Mouse (Mus musculus): ENCODE data around the gene Vmac.

GRCm38 (mm10) chr17:56716655-56717362, 1.0 kb downstream of the Vmac start:
- TF ChIP-seq CTCF (IDR thresholded peaks at IDR 0.05; ENCODE audit: borderline replicate concordance, control insufficient read depth, extremely low read depth, insufficient read depth, low read length, poor library complexity) (no peak), POLR2A (IDR thresholded peaks at IDR 0.05; ENCODE audit: control insufficient read depth, extremely low read depth, insufficient read depth, low read length, poor library complexity) (peak; percentile 44; the same call in 1 of the 2 replicates)

All from thymus, adult 2 months (tissue).